Mouse (Mus musculus) layer of hippocampus, adult 9-10 months (tissue): Measurements from ENCODE around the gene Ints13.
A peak's percentile ranks its signal among the peaks of the same experiment; 100 is the strongest.
"Not testable (repeated sequence)": the region's sequence is repeated elsewhere in the genome, so short reads cannot be mapped to it uniquely, and the experiment has no call there.

Experiments used
- DNase-seq: peaks from one replicate; pipeline ENCODE4 v3.0.0; 2022; ENCODE audit warnings: low spot score

Gene Ints13

DNA sequence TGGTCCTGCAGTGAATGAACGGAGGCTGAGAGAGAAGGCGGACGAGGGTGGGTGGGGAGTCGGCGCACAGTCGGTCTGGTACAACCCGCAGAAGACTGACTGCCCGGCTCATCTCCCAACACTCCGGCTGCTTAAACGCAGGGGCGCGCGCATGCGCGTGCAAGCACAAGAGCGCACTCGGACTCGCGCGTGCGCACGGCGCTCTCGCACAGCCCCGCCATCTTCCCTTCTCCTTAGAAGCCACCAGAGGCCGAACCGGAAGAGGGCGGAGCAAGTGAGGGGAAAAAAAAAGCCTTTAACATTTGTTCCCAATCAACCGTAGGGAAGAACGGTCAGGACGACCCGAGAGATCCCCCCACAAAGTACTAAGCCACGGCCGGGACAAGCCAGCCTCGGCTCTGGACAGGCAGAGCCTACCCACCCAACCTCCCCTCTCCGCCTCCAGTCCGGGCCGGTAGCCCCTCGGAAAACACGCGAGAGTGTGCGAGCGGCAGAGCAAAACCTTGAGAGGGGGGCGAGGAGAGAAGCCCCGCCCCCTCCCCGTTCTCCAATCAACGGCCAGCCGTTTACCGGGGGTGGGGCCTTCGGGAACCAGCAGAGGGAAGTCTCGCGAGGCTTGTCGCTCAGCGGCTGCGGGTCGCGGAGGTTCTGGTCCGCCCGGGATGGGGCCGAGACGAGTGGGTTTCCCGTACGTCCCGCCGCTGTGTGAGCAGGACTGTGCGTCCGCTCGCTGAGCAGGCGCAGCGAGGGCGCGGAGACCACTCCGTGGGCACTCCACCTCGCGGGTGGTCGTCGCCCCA is at the start of gene Ints13:
Gene Ints13 (minus strand): TSS at position 526 of the 800 bp plus-strand sequence.
- DNase-seq = peak; percentile 79

DNA sequence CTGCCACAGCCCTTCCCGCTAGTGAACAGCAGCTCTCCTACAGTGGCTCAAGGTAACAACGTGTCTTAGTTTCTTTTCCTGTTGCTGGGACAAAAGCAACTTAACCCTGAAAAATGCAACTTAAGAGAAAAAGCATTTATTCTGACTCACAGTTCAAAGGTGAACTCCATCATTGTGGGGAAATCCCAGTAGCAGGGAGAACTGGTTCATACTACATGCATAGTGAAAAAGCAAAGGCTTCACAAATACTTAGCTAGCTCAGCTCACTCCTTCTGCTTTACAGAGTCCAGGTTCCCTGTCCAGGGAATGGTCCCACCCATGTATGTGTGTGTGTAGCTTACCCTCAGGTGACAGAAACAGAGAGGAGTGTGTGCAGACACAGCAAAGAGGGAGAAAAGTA is 39.0 kb upstream of the Ints13 start:
- no peak for DNase-seq

DNA sequence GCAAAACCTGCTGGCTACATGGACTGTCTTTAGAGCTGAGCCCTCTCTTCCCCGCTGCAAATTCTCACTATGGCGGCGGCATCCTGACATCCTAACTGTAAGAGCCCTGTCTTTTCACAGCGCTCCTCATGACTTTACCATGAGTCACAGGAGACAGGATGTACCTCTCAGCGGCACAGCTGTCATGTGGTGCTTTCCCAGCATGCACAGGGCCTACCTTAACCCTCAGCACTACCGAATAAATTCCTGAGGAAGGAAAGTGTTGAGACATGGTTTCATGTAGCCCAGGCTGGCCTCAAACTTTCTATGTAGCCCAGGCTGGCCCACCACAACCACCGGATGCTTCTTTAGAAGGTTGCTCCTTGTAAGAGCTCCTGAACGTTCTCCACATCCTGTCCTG is 38.3 kb upstream of the Ints13 start:
- no peak for DNase-seq

DNA sequence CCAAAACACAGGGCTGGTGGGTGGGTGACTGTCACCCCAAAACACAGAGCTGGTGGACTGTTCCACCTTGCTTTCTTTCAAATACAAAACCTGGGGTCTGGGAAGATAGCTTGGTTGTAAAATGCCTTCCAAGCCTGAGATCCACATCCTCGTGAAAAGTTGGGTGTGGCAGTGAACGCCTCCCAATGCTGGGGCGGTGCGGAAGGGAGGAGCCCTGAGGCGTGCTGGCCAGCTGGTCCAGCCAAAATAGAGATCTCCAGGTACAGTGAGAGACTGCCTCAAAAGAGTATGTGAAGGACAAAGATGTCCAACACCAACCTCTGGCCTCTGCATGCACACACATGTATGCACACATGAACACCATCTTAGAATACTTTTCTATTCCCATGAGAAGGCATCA is 36.9 kb upstream of the Ints13 start:
- no peak for DNase-seq

DNA sequence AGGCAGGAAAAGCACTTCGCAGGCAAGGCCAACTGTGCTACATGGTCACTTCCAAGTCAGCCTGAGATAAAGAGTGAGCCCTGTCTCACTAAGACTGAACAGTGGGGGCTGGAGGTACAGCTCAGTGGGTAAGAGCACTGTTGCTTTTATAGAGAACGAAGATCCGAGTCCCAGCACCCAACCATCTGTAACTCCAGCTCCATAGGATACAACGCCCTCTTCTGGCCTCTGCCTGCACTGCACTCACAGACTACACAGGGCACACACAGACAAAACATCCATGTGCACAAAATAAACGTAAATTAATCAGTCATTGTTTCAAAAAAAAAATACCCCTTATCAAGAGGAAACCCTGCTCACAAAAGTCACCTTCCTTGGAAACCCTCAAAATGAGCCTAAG is 36.3 kb upstream of the Ints13 start:
- DNase-seq = no peak

DNA sequence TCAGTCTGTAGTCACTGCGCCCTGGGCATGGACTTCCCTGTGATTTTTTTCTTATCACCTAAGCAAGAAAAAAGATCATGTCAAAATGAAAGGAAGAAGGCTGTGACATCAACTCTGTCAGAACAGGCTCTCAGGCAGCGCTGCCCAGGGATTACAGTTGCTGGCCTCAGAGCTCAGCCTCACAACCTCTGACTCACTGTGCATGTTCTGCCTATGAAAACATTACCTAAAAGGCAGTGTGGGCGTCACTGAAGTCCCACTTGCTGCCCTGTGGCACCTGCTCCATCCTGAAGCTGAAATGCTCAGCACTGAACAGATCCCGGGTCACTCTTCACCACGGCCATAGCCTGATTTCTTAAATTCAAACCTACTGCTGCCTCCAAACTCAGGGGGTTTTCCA is 35.1 kb upstream of the Ints13 start:
- no peak for DNase-seq

DNA sequence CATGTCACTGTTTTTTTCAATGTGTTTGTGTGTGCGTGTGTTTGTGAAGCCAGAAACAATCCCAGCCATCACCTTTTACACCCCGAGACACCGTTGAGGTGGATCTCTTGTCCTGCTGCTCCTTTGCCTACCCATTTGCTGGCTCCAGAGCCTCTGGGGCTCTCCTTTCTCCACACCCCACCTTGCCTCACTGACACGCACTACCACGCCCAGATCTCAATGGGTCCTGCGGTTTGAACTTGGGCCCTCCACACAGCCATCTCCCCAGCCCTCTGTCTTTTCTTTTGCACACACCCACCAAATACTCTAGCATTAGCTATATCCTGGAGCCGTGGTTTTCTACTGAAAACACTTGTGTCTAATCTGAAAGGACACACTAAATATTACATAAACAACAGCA is 34.3 kb upstream of the Ints13 start:
- no peak for DNase-seq

DNA sequence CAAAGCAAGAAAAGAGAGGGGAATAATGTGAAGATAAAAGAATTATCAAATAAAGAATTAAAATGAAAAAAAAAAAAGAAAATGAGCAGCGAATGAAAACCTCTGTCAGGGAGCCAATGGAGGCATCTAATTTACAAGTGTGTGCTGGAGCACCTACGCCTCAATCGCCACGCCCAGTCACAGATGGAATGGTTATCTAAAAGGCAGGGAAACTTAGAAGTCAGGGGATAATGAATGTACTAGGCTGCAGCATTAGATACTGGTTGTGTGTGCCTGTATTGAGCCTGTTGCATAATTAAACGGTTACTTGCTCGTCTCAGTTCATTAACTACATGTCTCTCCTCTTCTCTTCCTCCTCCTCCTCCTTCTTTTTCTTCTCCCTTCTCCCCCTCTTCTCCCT is 33.8 kb upstream of the Ints13 start:
- no peak for DNase-seq

DNA sequence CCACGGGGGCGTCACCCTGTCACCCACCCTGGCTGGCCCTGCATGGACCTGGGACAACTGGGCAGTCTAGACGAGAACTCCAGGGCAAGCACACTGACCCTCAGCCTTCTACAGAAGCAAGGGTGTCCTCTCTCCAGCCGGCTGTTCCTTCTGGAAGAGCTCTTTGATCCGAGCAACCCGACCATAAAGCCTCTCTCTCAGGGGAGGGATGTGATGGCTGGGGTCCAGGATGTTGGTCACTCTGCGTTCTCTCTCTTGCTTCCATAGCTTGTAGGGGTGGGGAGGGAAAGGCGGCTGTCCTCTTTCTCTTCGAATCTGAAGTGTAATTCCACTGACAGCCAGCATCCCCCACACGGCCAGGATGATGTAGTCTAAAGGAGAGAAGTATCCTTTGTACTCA is 26.0 kb upstream of the Ints13 start:
- no peak for DNase-seq

DNA sequence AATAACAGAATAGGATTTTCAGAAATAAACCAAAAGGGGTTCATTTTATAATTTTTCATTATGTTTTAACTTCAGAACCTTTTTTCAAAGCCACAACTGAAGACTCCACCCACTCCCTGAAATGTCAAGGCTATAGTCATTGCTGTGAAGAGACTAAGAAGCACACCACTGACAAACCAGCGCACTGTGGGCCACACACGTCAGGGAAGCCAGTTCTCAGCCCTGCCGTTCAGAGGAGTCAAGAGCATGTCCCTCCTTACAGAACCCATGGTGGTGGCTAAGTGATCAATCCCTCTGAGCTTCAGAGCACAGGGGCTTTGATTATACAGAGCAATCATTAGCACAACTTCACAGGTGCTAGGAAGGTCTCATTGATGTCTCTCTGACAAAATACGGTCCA is 25.0 kb upstream of the Ints13 start:
- no peak for DNase-seq

DNA sequence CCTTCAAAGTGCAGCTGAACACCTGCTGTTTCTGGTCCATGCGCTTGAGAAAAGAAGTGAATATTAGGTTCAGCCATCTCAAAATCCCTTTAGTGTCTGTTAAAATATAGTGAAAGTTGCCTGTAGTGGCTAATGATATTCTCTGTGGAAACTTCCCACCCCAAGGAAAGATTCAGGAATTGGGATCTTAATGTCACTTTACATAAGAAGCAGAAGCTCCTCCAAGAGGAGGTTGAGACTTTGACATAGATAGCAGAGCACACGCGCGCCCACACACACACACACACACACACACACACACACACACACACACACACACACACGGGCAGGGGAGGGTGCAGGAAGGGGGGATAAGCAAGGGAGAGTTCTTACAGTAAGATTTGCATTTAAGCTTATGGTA is 7.5 kb upstream of the Ints13 start:
- no peak for DNase-seq

DNA sequence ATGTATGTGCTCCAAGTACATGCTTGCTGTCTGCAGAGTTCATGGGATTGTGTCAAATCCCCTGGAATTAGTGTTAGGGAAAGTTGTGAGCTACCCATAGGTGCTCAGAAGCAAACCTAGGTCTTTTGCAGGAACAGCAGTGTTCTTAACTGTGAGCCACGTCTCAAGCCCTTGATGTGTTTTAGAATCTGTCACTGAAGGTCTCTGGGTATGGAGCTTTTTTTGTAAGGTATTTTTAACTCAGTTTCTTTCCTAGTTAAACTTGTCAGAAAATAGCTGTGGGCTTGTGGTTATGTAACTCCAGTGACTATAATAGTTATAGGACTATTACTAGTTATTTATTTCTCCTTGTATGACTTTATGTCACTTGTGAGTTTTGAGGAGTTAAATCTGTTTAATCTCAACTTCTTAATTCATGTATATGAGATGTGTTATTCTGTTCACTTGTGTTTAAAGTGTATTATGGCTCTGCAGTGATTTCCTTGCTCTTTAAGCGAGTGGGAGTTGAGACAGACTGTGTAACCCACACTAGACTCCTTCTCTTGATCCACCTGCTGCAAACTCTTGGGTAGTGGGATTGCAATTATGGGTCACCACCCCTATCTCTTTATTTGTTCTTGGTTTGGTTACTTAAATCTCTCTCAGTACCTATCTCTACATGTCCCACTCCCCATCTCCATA is 5.9 kb upstream of the Ints13 start:
- no peak for DNase-seq

DNA sequence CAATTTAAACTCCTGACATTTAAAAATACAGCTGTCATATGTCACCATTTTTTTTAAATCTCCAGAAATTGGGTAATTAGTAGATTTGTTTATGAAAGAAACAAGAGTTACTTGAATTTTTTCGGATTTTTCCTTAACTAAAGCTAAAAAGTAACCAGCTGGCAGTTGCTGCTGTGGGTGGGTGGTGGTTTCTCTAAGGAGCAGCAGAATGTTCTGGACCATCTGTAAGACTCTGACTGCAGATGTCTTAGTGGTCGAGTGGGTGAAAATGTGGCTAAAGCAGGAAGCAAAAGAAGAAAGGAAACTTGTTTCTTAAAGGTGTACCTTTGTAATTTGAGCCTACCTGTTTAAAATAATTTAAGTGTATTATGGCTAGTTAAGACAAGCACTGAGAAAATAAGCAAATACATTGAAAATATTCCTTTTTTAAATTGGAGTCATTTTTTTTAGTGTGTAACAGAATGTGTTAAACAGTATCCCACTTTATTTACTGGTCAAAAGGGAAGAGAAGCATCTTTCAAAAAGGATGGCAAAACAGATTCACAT is 2.8 kb upstream of the Ints13 start:
- peak; percentile 40 for DNase-seq

DNA sequence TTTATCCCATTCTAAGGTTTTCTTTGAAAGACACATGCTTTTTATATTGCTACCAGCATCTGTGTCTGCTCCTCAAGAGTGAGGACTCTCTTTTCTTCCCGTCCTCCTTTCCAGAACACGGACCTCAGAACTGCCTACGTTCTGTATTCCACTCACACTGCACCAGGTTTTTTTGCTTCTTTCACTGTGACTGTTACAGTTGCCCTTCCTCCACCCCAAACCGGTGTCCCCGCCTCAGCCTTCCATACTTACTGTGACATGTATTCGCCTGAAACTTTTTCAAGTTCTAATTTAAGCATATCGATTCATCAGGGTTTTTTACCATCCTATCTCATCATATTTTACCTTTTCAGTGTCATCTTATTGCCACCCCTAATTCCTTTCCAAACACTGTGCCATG is 951 bp upstream of the Ints13 start:
- no peak for DNase-seq

DNA sequence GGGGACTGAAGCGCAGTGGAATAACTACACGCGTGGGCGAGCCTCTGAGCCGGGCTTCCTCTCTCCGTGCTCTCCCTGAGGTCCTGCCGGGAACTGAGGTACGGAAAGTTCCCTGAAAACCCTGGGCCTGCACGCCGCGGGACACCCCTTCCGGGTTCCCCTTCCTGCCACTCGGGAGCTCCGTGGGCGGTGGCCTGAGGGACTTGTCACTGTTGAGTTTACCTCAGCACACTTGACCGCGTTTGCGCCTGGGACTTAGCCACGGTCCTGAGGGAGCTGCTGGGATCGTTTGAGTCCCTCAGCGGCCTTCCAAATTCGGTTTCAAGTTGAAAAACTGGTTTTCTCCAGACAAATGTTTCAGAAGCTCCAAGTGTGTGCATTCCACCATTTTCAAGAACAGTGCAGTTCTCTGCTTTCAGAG is 486 bp upstream of the Ints13 start:
- DNase-seq = peak; percentile 41

DNA sequence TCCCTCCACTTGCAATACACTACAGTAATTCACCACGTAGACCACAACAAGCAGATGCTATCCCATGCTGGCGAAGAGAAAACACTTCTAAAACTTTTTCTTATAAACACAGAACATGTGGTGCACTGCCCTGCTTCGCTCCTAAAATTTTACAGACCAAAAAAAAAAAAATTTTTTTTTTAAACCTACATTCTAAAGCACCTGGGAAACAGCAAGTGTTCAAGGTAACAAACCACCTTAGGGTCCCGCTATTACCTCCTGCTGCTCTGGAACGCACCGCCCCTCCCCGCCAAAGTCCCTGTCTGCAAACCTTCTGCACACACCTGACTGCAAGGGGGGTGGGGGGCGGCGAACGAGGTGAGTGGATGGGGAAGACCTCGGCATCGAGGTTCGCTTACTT is 732 bp downstream of the Ints13 start, which contains the start of gene Fgfr1op2:
Gene Fgfr1op2 (plus strand): TSS at position 301 of the 400 bp plus-strand sequence.
- DNase-seq = no peak

DNA sequence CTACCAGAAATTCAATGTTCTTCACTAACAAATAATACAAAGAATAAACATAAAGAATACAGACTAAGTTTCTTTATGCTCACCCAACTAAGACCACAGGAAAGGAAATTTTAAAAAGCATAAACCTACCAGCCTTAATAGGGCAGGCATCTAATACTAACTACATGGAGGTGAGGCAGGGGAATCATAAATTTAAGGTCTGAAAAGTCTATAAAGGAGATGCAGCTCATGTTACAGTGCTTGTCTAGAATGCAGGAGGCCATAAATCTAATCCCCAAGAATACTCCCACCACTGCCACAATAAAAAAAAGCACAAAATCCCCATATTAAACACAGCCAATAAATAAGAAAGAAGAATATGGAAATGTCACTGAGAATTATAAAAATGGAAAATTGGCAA is 5.6 kb downstream of the Ints13 start:
- no peak for DNase-seq

DNA sequence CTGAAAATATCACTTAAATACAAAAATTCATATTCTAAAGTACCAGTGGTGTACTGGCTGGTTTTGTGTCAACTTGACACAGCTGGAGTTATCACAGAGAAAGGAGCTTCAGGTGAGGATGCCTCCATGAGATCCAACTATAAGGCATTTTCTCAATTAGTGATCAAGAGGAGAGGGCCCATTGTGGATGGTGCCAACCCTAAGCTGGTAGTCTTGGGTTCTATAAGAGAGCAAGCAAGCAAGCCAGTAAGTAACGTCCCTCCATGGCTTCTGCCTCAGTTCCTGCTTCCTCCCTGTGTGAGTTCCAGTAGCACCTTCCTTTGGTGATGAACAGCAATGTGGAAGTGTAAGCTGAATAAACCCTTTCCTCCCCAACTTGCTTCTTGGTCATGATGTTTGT is 15.2 kb downstream of the Ints13 start:
- DNase-seq = not testable (repeated sequence)

DNA sequence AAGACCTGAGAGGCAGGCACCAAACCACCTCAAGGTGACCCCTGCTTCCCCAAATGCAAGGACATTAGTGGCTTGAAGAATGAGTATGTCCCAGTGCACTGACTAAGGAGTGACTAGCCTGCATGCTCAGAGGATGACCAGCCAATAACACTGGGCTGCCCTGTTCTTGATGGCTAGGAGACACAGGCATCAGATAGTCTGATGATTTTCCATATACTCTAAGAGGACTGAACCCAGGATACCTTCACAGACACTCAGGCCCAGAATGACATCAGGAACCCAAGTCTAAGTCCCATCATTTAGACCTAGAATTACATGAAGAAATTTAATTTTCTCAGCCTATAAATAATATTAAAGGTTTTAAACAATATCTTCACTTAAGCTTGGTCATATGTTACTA is 26.3 kb downstream of the Ints13 start:
- no peak for DNase-seq

DNA sequence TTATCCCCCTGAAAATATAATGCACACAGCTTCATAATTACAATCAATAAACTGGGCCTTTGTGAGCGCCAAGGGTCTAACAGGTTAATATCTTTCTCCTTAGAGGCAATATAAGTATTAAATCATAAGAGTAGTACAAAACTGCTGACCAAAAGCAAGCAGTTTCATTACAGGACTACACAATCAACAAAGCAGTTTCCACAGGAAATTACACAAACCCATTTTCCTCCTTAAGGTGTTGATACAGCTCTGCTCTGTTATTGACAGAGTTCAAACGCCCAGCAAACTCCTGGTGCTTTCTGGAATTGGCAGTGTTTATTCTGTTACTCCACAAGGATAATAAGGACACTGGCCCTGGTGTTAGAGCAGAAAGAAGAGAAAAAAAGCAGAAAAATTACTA is 27.2 kb downstream of the Ints13 start:
- no peak for DNase-seq

DNA sequence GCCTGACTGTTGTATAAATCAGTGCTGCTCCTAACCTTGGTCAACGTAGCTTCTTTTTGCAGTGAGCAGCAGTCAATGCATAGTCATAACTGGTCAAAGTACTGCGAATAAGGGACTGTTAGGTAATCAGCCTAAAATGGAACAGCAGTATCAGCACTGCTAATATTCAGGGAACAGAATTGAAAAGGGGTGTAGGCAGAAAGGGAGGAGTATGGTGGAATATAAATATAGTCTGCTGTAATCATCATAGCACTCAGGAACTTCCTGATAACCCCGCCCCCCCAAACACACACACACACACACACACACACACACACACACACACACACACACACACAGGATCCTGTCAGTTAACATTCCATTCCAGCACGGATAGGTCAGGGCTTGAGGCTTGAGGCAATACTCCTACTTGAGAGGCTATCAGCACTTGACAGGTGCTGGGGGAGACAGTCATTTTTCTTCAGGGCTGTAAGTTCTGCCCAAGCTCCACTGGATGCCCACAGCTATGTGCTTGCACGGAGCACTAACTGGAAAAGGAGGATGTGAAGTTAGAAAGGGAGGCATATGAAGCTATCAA is 32.3 kb downstream of the Ints13 start:
- DNase-seq = no peak

DNA sequence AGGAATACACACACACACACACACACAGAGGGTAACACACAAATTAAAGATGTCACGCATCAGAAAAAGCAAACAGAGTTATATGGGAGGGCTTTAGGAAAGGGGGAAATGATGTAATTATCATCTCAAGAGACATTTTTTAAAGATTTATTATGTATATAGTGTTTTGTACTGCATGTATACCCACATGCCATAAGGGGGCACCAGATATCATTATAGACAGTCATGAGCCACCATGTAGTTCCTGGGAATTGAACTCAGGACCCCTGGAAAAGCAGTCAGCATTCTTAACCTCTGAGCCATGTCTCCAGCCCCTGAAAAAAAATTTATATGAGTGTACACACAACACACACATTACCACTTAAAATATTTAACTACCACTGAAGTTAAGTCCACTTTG is 33.0 kb downstream of the Ints13 start:
- DNase-seq = no peak

DNA sequence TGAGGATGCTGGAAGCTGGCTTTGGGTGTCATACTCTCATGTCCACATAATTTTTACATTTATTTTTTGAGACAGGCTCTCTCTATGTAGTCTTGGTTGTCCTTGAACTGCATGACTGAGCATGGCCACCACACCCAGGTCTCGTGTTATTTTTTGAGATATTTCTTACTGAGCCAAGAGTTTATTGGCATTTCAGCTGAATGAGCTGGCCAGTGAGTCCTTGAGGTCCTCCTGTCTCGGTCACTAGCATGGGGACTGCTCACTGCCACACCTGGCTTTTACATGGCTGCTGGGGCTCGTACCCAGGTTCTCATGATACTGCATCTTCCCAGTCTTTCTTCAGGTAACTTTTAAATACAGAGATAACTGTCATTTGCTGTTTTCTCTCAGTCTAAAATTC is 37.2 kb downstream of the Ints13 start:
- DNase-seq = no peak
